Mouse (Mus musculus): ENCODE results near the gene Srl.

- TF ChIP-seq POLR2A (IDR thresholded peaks at IDR 0.05; ENCODE audit: low read depth, low read length): no peak
- no peak for TF ChIP-seq CTCF (conservative IDR thresholded peaks at IDR 0.05; ENCODE audit: insufficient read depth, insufficient read length, low read depth, low read length)
These were observed 42.2 kb upstream of the Srl start for GRCm38 (mm10) chr16:4583807-4584206.
